Mouse (Mus musculus): ENCODE data around the gene Wdr76. TPM values are rescaled to one million over a fixed set of nuclear protein-coding genes. Genes with fewer than 3 reads are reported as not detected.

Gene Wdr76
- polyA plus RNA-seq, 1 experiment = 2.3 TPM

Other genes starting within 250 kb of the Wdr76 start
- 26.1 and 29.4 TPM in 2 replicates for gene Trp53bp1, start 235.3 kb upstream of the Wdr76 start, polyA plus RNA-seq (2012; rRNA removed)
- gene Map1a, start 217.1 kb upstream of the Wdr76 start, polyA plus RNA-seq (2012; rRNA removed) = 4.0 and 5.6 TPM in 2 replicates
- gene Ppip5k1, start 151.3 kb upstream of the Wdr76 start, polyA plus RNA-seq (2012; rRNA removed) = 45.3 and 52.8 TPM in 2 replicates
- 4.3 and 4.9 TPM in 2 replicates for gene Ckmt1, start 149.0 kb upstream of the Wdr76 start, polyA plus RNA-seq (2012; rRNA removed)
- gene Strc, start 119.6 kb upstream of the Wdr76 start, polyA plus RNA-seq (2012; rRNA removed) = 0.08 TPM in 1 of 2 replicates, not detected in the other
- gene Pdia3, start 92.9 kb upstream of the Wdr76 start, polyA plus RNA-seq (2012; rRNA removed) = 473 and 744 TPM in 2 replicates
- 5.0 and 7.0 TPM in 2 replicates for gene Catsper2, start 92.9 kb upstream of the Wdr76 start, polyA plus RNA-seq (2012; rRNA removed)
- gene Ell3, start 62.4 kb upstream of the Wdr76 start, polyA plus RNA-seq (2012; rRNA removed) = 8.6 and 12.4 TPM in 2 replicates
- 364 and 410 TPM in 2 replicates for gene Serf2, start 57.5 kb upstream of the Wdr76 start, polyA plus RNA-seq (2012; rRNA removed)
- gene Hypk, start 53.4 kb upstream of the Wdr76 start, polyA plus RNA-seq (2012; rRNA removed) = 7.6 and 14.1 TPM in 2 replicates
- gene Serinc4, start 49.9 kb upstream of the Wdr76 start, polyA plus RNA-seq (2012; rRNA removed) = 1.1 and 1.2 TPM in 2 replicates
- gene Mfap1b, start 32.7 kb upstream of the Wdr76 start, polyA plus RNA-seq (2012; rRNA removed) = 5.4 and 7.4 TPM in 2 replicates
- 4.3 and 5.4 TPM in 2 replicates for gene Mfap1a, start 58 bp upstream of the Wdr76 start, polyA plus RNA-seq (2012; rRNA removed)

Data from gonadal fat pad, adult 2 months (tissue).